Mouse (Mus musculus) forebrain, embryonic 11.5 days (tissue): ENCODE results near the gene Irak2. TPM values are rescaled to one million over a fixed set of nuclear protein-coding genes. Genes with fewer than 3 reads are reported as not detected.
"Not testable (repeated sequence)": the region's sequence is repeated elsewhere in the genome, so short reads cannot be mapped to it uniquely, and the experiment has no call there.

Source experiments
- ATAC-seq: fragments of 200-750 bp; cut with Nextera tagmentation; replicated peaks from 2 replicates; pipeline ENCODE4 v1.8.0; 2017; ENCODE audit warnings: moderate TSS enrichment; ENCODE audit not compliant: low FRiP score
- DNase-seq: peaks from one replicate; pipeline ENCODE4 v3.0.0-alpha.2; 2017; ENCODE audit warnings: low spot score
- H3K27ac ChIP-seq: fragments of 300-500 bp; sonication (generic); 2 replicates; pipeline ENCODE4 v1.5.1; 2014; ENCODE audit warnings: low read depth, low read length
- H3K27me3 ChIP-seq: fragments of 300-500 bp; sonication (generic); 2 replicates; pipeline ENCODE4 v1.6.1; 2014; ENCODE audit warnings: mild to moderate bottlenecking, low read length, mixed read lengths; ENCODE audit not compliant: control insufficient read depth, insufficient read depth
- H3K36me3 ChIP-seq: fragments of 300-500 bp; sonication (generic); 2 replicates; pipeline ENCODE4 v1.6.1; 2014; ENCODE audit warnings: mild to moderate bottlenecking, low read length, moderate library complexity, mixed read lengths; ENCODE audit not compliant: control insufficient read depth, insufficient read depth
- H3K4me1 ChIP-seq: fragments of 300-500 bp; sonication (generic); replicated peaks from 2 replicates; pipeline ENCODE4 v1.6.1; 2014; ENCODE audit warnings: low read length, mixed read lengths; ENCODE audit not compliant: control insufficient read depth, insufficient read depth
- H3K4me2 ChIP-seq: fragments of 300-500 bp; sonication (generic); 2 replicates; pipeline ENCODE4 v1.6.1; 2014; ENCODE audit warnings: low read depth, mild to moderate bottlenecking, low read length, moderate library complexity, mixed read lengths; ENCODE audit not compliant: severe bottlenecking
- H3K4me3 ChIP-seq: fragments of 300-500 bp; sonication (generic); 2 replicates; pipeline ENCODE4 v1.5.1; 2014; ENCODE audit warnings: low read depth, low read length
- H3K9ac ChIP-seq: fragments of 300-500 bp; sonication (generic); 2 replicates; pipeline ENCODE4 v1.6.1; 2014; ENCODE audit warnings: low read length
- H3K9me3 ChIP-seq: fragments of 300-500 bp; sonication (generic); 2 replicates; pipeline ENCODE4 v1.6.1; 2016; ENCODE audit warnings: low read length, mixed read lengths; ENCODE audit not compliant: control insufficient read depth
- WGBS: fragments of 180-500 bp; shearing (Covaris S2); extraction: QIAGEN DNeasy Blood & Tissue Kit; methylation state at CpG from one replicate; pipeline ENCODE4 v1.1.7; 2014; 5-methylcytosine and 5-hydroxymethylcytosine counted together
- polyA plus RNA-seq: library from polyadenylated mRNA; unstranded; fragments of >200 nt; fragmentation: Nextera tagmentation; extraction: Ambion mirVana; gene quantifications from 2 replicates; pipeline ENCODE4 v1.2.1, GENCODE M21; 2014

The Irak2 gene
- polyA plus RNA-seq, 1 experiment from 2014 or later = 1.6 TPM

DNA sequence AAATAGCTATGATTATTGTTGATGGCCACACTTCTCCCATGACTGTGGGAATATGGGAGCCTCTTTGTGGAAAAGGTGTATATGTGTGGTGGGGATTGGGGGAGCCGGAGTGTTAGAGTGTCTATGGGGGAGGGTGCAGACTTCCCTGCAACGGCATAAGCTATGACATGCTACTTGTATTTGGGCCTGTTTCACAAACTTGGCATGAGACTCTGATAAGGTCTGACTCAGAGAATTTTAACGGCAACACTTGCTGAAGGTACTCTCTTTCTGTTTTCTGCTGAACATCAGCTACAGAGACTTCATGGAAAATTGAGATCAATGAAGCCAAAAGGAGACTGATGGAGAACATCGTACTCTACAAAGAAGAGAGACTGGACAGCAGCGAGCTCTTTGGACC, 55.1 kb downstream of the Irak2 start:
- H3K4me2 ChIP-seq = no peak overlapping the region
- ATAC-seq (no peak), DNase-seq (no peak)
- no peaks in the 10 kb centered on the region for H3K27me3 ChIP-seq
- H3K4me3 ChIP-seq = no peak overlapping the region
- no peak overlapping the region for H3K9ac ChIP-seq
- H3K4me1 ChIP-seq = peaks cover 6% of the 10 kb centered on the region
- no peaks in the 10 kb centered on the region for H3K36me3 ChIP-seq
- 94% methylated on average over 5 of the region's 5 CpGs for WGBS
- H3K9me3 ChIP-seq = no peaks in the 10 kb centered on the region
- no peak overlapping the region for H3K27ac ChIP-seq

- Histone ChIP-seq H3K9me3 (no peaks in the 10 kb centered on the region), H3K27me3 (no peaks in the 10 kb centered on the region), H3K27ac (no peak overlapping the region), H3K9ac (no peak overlapping the region), H3K36me3 (no peaks in the 10 kb centered on the region), H3K4me1 (peaks cover 13% of the 10 kb centered on the region), H3K4me3 (no peak overlapping the region), H3K4me2 (no peak overlapping the region)
- no peak for DNase-seq
- no peak for ATAC-seq
- WGBS = 73% methylated on average over 1 of the region's 1 CpGs
These were observed 56.9 kb downstream of the Irak2 start for GRCm38 (mm10) chr6:113695203-113695602.

DNA sequence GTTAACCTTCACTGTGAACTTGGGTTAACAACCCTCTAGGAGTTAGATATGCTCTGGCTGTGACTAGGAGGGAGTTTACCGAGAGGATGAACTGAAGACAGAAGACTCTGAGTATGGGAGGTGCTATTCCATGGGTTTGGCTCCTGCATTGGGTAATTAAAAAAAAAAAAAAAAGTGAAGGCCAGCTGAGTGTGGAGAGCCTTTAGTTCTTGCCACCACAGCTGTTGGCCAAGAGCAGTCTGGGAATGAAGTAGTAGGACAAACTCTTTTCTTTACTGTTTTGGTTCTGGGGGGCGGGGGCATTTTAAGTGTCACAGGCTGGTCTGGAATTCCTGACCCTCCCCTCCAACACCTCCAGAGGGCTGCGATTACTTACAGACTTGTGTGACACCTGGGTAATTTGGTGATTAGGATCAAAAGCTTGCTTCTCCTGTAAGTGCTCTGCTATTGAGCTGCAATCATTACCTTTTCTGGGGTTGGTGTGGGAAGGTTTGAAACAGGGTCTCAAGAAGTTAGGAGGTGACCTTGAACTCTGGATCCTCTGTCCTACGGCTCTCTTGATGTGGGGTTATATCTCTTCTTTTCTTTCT, 57.6 kb downstream of the Irak2 start:
- Histone ChIP-seq H3K36me3 (no peaks in the 10 kb centered on the region), H3K9me3 (no peaks in the 10 kb centered on the region), H3K4me2 (peak overlapping the region; percentile 98), H3K4me3 (peak overlapping the region; percentile 84), H3K27ac (no peak overlapping the region), H3K27me3 (no peaks in the 10 kb centered on the region), H3K9ac (peak overlapping the region; percentile 54; the same call in 1 of the 2 replicates), H3K4me1 (peaks cover 13% of the 10 kb centered on the region)
- DNase-seq = no peak
- no peak for ATAC-seq
- 74% methylated on average over 4 of the region's 4 CpGs for WGBS

GRCm38 (mm10) chr6:113696582-113697221, 58.4 kb downstream of the Irak2 start, which contains the start of gene Tatdn2:
Tatdn2 (plus strand) TSS chr6:113697050.
- H3K4me2 ChIP-seq = peak within 1 kb of the TSS; percentile 98
- ATAC-seq (peak; percentile 99), DNase-seq (peak; percentile 97)
- H3K9ac ChIP-seq = peak within 1 kb of the TSS; percentile 80
- H3K4me1 ChIP-seq = peaks cover 13% of the 10 kb centered on the region
- H3K9me3 ChIP-seq = no peaks in the 10 kb centered on the region
- H3K4me3 ChIP-seq = peak within 1 kb of the TSS; percentile 84
- H3K36me3 ChIP-seq = no peaks in the 10 kb centered on the region
- H3K27ac ChIP-seq = peak within 1 kb of the TSS; percentile 71
- no peaks in the 10 kb centered on the region for H3K27me3 ChIP-seq
- WGBS = under 1% methylated on average over 50 of the region's 58 CpGs

- H3K27me3 ChIP-seq = no peaks in the 10 kb centered on the region
- H3K9me3 ChIP-seq = no peaks in the 10 kb centered on the region
- peak overlapping the region; percentile 80 for H3K9ac ChIP-seq
- DNase-seq (no peak), ATAC-seq (no peak)
- H3K4me1 ChIP-seq = peaks cover 13% of the 10 kb centered on the region
- peak overlapping the region; percentile 71 for H3K27ac ChIP-seq
- no peaks in the 10 kb centered on the region for H3K36me3 ChIP-seq
- peak overlapping the region; percentile 84 for H3K4me3 ChIP-seq
- peak overlapping the region; percentile 98 for H3K4me2 ChIP-seq
- under 1% methylated on average over 99 of the region's 113 CpGs for WGBS
These were observed 59.2 kb downstream of the Irak2 start for GRCm38 (mm10) chr6:113697222-113698205.

DNA sequence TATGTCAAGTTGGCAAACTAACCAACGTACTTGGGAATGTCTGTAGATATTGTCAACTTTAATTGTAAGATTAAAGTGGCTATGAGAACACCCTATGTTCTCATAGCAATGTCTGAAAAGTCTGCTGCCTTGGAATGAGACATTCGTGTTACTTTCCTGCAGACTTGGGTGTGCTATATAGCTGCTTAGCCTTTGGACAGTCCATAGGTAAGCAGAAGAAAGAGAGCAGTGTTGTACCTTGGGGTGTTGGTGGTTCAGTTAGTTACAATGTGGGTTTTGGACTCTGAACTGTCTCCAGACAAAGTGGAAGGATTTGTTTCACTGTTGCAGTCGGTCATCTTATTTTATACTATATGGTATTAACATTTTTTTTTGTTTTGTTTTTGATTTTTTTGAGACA, 74.5 kb downstream of the Irak2 start:
- H3K4me2 ChIP-seq = no peak overlapping the region
- WGBS = 94% methylated on average over 3 of the region's 3 CpGs
- no peak for DNase-seq
- peaks cover 7% of the 10 kb centered on the region for H3K36me3 ChIP-seq
- H3K4me3 ChIP-seq = no peak overlapping the region
- no peaks in the 10 kb centered on the region for H3K9me3 ChIP-seq
- ATAC-seq = no peak
- H3K9ac ChIP-seq = no peak overlapping the region
- H3K27me3 ChIP-seq = no peaks in the 10 kb centered on the region
- H3K4me1 ChIP-seq = no peaks in the 10 kb centered on the region
- no peak overlapping the region for H3K27ac ChIP-seq

DNA sequence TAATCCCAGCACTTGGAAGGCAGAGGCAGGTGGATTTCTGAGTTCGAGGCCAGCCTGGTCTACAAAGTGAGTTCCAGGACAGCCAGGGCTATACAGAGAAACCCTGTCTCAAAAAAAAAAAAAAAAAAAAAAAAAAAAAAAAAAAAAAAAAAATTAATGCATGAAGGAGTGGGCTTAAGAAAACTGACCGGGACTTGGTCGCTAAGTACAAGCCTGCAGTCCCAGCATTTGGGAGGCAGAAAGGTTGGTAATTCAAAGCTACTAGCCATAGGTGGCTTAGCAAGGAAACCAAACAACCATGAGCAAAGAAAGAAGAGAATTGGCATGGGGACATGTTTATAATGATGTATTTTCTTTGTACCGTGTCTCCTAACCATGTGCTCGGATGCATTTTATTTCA, 75.1 kb downstream of the Irak2 start:
- H3K9me3 ChIP-seq, DNase-seq, H3K27me3 ChIP-seq, H3K4me1 ChIP-seq, H3K36me3 ChIP-seq, H3K9ac ChIP-seq, H3K4me3 ChIP-seq, H3K27ac ChIP-seq, ATAC-seq, H3K4me2 ChIP-seq: not testable (repeated sequence)
- 90% methylated on average over 5 of the region's 5 CpGs for WGBS

DNA sequence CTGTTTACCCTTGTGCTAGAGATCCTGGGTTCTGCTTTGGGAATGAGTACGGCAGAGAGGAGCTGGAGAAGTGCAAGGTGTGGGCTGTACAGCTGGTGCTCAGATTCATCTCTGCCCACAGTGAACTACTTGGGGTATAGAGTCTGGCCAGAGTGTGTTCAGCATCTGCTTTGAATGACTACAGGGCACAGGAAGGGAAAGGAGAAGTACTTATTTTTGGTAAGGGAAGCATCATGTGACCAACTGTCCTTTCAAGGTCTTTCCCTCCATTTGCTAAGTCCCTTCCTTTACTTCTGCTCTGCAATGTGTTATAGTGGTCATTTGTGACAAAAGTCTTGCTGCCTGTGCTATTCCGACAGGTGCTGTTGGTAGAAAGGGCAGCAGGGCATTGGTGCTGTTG, 76.0 kb downstream of the Irak2 start:
- H3K27me3 ChIP-seq = no peaks in the 10 kb centered on the region
- H3K27ac ChIP-seq = no peak overlapping the region
- ATAC-seq (no peak), DNase-seq (no peak)
- no peak overlapping the region for H3K4me3 ChIP-seq
- H3K4me2 ChIP-seq = no peak overlapping the region
- no peak overlapping the region for H3K9ac ChIP-seq
- H3K9me3 ChIP-seq = no peaks in the 10 kb centered on the region
- peaks cover 4% of the 10 kb centered on the region; the same call in 1 of the 2 replicates for H3K36me3 ChIP-seq
- 94% methylated on average over 2 of the region's 2 CpGs for WGBS
- H3K4me1 ChIP-seq = no peaks in the 10 kb centered on the region
